Mouse (Mus musculus) testis, postnatal 10 days (tissue): ENCODE data around the gene Tomm40.
A peak's percentile ranks its signal among the peaks of the same experiment; 100 is the strongest.

ENCODE experiments used
- DNase-seq: peaks from one replicate; pipeline ENCODE4 v3.0.0; 2021; ENCODE audit warnings: low spot score

Tomm40 gene

GRCm38 (mm10) chr7:19715239-19716054 lies at the start of gene Tomm40:
Gene Tomm40 (minus strand): TSS chr7:19715438.
- peak; percentile 99 for DNase-seq

DNA sequence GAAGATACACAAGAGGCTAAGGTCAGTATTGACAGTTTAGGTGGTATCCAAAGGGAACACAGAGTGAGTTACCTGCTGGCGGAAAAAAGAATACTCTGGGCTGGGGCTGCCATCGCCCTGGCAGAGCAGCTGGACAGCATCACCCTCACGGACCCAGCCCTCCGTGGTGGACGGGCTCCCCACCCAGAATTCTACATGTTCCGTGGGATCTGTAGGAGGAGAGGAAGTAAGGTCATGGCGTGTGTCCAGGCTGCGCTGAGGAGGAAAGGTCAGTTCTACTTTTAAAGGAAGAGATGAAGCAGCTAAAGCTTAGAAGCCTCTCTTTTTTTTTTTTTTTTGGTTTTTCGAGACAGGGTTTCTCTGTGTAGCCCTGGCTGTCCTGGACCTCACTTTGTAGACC lies 49.3 kb upstream of the Tomm40 start:
- DNase-seq: no peak

GRCm38 (mm10) chr7:19763829-19764477 lies 48.7 kb upstream of the Tomm40 start:
- DNase-seq: no peak

DNA sequence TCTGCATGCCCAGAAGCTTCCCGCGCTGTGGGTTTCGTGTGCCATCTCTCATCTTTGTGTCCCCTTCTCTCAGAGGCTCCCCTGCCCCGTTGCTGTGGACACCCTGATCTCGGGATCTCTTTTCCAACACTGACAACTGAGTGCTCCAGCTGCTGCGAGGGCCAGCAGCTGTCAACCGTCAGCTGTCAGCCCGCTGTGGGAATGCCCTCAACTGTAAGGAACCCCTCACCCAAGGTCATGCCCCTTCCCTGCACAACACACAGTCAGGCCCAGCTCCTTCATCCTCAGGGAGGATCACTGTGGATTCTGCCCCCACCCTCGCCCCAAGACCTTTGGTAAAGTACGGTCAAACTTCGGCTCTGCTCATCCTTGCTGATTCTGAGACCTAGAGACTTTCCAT lies 47.0 kb upstream of the Tomm40 start:
- no peak for DNase-seq

DNA sequence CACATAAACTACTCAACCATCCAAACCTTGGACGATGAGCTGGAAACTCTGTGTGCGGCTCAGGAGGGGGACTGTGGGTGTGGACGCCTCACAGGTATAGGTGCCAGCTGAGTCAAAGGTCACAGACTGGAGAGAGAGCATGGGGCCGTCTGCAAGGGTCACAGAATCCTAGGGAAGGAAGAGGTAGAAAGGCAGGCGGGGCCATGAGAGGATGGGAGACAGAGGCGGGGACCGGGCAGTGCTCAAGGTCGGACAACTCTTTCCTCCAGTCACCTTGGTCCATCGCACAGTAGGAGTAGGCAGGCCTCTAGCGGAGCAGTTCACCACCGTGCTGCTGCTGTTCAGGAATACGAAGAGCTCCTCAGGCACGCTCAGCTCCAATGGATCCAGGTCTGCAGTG lies 44.8 kb upstream of the Tomm40 start:
- DNase-seq: no peak

DNA sequence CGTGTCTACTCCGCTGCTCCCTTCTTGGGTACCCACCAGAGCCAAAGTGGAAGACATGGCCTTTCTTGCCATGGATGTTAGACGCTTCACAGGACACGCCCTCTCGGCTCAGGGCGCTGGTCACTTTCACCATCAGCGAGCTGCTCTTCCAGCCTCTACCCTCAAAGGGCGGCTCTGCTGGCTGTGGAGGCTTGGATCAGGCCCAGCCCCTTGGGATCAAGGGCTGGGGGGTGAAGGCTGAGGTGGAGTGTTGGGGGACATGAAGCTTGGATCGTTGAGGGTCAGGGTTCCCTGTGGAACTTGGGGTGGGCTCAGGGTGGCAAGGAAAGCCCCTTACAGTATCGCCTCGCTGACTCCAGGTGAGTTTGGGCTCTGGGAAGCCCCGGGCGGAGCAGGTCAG lies 43.4 kb upstream of the Tomm40 start:
- DNase-seq: no peak

GRCm38 (mm10) chr7:19755851-19756786 lies 40.9 kb upstream of the Tomm40 start:
- peak; percentile 77 for DNase-seq

- no peak for DNase-seq
Measured at GRCm38 (mm10) chr7:19755008-19755407, 39.8 kb upstream of the Tomm40 start.

DNA sequence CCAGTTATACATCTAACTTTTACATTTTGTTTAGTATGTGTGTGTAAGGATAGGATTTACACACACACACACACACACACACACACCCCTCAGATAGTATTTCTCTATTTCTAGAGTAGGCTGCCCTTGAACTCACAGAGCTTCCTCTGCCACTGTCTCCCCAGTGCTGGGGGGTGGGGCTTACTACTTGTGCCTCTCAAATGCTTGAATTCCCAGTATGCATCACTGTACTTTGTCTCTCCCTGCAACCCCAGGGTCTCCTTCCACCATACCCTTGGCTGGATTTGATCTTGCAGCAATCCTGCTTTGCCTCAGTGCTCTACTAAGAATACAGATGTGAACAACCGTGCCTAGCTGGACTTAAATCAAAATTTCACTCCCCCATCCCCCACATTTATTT lies 38.8 kb upstream of the Tomm40 start:
- no peak for DNase-seq

DNA sequence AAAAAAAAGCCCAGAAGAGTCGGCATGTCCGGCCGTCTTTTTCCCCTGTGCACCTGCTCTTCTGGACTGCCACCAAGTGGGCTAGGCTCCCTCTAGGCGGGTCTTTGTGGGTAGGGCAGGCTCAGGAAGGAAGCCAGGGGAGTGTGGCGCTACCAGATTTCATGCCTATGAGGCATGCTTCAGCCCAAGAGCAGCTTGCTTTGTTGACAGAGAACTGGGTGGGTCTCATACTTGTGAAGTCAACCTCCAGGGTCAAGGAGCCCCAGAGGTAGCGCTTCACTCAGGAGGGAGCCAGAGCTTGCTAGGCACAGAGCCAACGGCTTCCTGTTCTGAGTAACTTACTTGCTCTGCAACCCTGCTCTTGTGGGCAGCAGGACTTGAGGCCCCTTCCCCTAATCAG lies 38.3 kb upstream of the Tomm40 start:
- DNase-seq: no peak

GRCm38 (mm10) chr7:19752652-19753051 lies 37.4 kb upstream of the Tomm40 start:
- DNase-seq: no peak

- DNase-seq: no peak
Measured at GRCm38 (mm10) chr7:19751070-19751383, 35.8 kb upstream of the Tomm40 start.

- DNase-seq: peak; percentile 94
Measured at GRCm38 (mm10) chr7:19750217-19751069, 35.2 kb upstream of the Tomm40 start, which contains the start of gene Nectin2. Gene Nectin2 (minus strand): TSS chr7:19750483.

- DNase-seq: peak; percentile 99
Measured at GRCm38 (mm10) chr7:19749389-19750216, 34.4 kb upstream of the Tomm40 start.

GRCm38 (mm10) chr7:19748219-19749195 lies 33.3 kb upstream of the Tomm40 start:
- DNase-seq: peak; percentile 78

- peak; percentile 64 for DNase-seq
Measured at GRCm38 (mm10) chr7:19747420-19748218, 32.4 kb upstream of the Tomm40 start.

DNA sequence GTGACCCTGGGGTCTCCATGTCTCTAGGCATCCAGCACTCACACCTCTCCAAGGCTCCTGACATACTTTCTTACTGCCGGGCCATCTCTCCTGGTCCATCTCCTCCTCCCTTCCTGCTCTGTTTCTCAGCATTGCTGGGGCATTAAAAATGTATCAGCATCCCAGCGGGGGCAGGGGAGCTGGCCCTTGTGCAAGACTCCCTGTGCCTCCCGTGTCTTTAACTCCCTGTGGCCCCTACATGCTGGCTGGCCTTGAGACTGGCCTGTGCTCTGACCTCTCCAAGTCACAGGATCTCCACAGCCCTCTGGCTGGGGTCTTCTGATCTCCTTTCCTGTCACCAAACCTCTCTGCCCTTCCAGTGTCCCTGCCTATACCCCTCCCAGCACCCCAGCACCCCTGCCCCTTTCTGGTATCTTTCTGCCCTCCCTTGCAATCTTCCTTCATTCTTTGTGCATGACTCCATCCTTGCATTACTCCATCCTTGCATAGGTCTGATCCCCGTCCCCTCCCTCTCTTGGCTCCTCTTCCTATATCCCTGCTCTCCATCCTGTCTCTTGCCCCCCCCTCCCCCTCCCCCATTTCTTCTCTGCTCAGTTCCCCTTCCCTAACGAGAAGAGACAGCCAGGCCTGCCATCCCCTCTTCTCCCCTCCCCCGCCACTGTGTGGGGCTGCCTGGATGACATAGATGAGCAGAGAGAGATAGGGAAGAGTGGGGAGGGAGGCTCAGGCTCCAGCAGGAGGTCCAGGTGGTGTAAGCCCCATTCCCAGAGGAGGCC lies 31.4 kb upstream of the Tomm40 start:
- DNase-seq: peak; percentile 76

GRCm38 (mm10) chr7:19745971-19746370 lies 30.7 kb upstream of the Tomm40 start:
- peak; percentile 71 for DNase-seq
